Mouse (Mus musculus) embryonic facial prominence, embryonic 10.5 days (tissue): ENCODE data around the gene Olfr1447. TPM values are rescaled to one million over a fixed set of nuclear protein-coding genes. Genes with fewer than 3 reads are reported as not detected.

ENCODE experiments used
- DNase-seq: peaks from one replicate; pipeline ENCODE4 v3.0.0-alpha.2; 2017; ENCODE audit warnings: low spot score
- H3K27ac ChIP-seq: fragments of 300-500 bp; sonication (generic); replicated peaks from 2 replicates; pipeline ENCODE4 v1.5.1; 2016; ENCODE audit warnings: mild to moderate bottlenecking
- H3K27me3 ChIP-seq: fragments of 300-500 bp; sonication (generic); replicated peaks from 2 replicates; pipeline ENCODE4 v1.6.1; 2016; ENCODE audit warnings: low read depth, mild to moderate bottlenecking; ENCODE audit not compliant: poor library complexity, severe bottlenecking
- H3K36me3 ChIP-seq: fragments of 300-500 bp; sonication (generic); replicated peaks from 2 replicates; pipeline ENCODE4 v1.6.1; 2016; ENCODE audit warnings: mild to moderate bottlenecking, moderate library complexity
- H3K4me1 ChIP-seq: fragments of 300-500 bp; sonication (generic); 2 replicates; pipeline ENCODE4 v1.6.1; 2016
- H3K4me3 ChIP-seq: fragments of 300-500 bp; sonication (generic); 2 replicates; pipeline ENCODE4 v1.5.1; 2016; ENCODE audit warnings: mild to moderate bottlenecking, moderate library complexity
- H3K9me3 ChIP-seq: fragments of 300-500 bp; sonication (generic); 2 replicates; pipeline ENCODE4 v1.6.1; 2016; ENCODE audit warnings: mild to moderate bottlenecking
- WGBS: fragments of 180-500 bp; shearing (Covaris S2); methylation state at CpG from one replicate; pipeline ENCODE4 v1.1.7; 2016; 5-methylcytosine and 5-hydroxymethylcytosine counted together
- polyA plus RNA-seq: library from polyadenylated mRNA; unstranded; fragments of >200 nt; fragmentation: Nextera tagmentation; extraction: Ambion mirVana; gene quantifications from 2 replicates; pipeline ENCODE4 v1.2.1, GENCODE M21; 2016

Gene Olfr1447
- not detected in 2 replicates for polyA plus RNA-seq

GRCm38 (mm10) chr19:12903643-12904042 lies at the start of gene Olfr1447:
Gene Olfr1447 (minus strand): TSS chr19:12903743.
- Histone ChIP-seq H3K4me3 (no peak within 1 kb of the TSS), H3K27me3 (no peaks in the 10 kb centered on the region), H3K9me3 (peaks cover 13% of the 10 kb centered on the region; the same call in 1 of the 2 replicates), H3K36me3 (no peaks in the 10 kb centered on the region), H3K27ac (no peak within 1 kb of the TSS), H3K4me1 (no peaks in the 10 kb centered on the region)
- WGBS = 93% methylated on average over 1 of the region's 1 CpGs
- no peak for DNase-seq

- Histone ChIP-seq H3K27ac (no peak within 1 kb of the TSS), H3K36me3 (no peaks in the 10 kb centered on the region), H3K27me3 (no peaks in the 10 kb centered on the region), H3K9me3 (peaks cover 15% of the 10 kb centered on the region), H3K4me3 (no peak within 1 kb of the TSS), H3K4me1 (no peaks in the 10 kb centered on the region)
- 88% methylated on average over 1 of the region's 1 CpGs for WGBS
- no peak for DNase-seq
Measured at GRCm38 (mm10) chr19:12949958-12950357, 46.4 kb upstream of the Olfr1447 start, which contains the start of gene Olfr1450. Gene Olfr1450 (plus strand): TSS chr19:12950258.

GRCm38 (mm10) chr19:12930540-12930939 lies 27.0 kb upstream of the Olfr1447 start, which contains the start of gene Olfr1449:
Gene Olfr1449 (plus strand): TSS chr19:12930840.
- H3K27me3 ChIP-seq = no peaks in the 10 kb centered on the region
- H3K4me3 ChIP-seq = no peak within 1 kb of the TSS
- H3K27ac ChIP-seq = no peak within 1 kb of the TSS
- no peaks in the 10 kb centered on the region for H3K36me3 ChIP-seq
- no peaks in the 10 kb centered on the region for H3K4me1 ChIP-seq
- peaks cover 14% of the 10 kb centered on the region; the same call in 1 of the 2 replicates for H3K9me3 ChIP-seq
- no peak for DNase-seq

- H3K9me3 ChIP-seq = peaks cover 4% of the 10 kb centered on the region; the same call in 1 of the 2 replicates
- 84% methylated on average over 1 of the region's 1 CpGs for WGBS
- no peak within 1 kb of the TSS for H3K27ac ChIP-seq
- H3K36me3 ChIP-seq = no peaks in the 10 kb centered on the region
- H3K4me3 ChIP-seq = no peak within 1 kb of the TSS
- H3K27me3 ChIP-seq = no peaks in the 10 kb centered on the region
- H3K4me1 ChIP-seq = no peaks in the 10 kb centered on the region
- no peak for DNase-seq
Measured at GRCm38 (mm10) chr19:12924319-12924718, 20.8 kb upstream of the Olfr1447 start, which contains the start of gene Olfr1448. Gene Olfr1448 (minus strand): TSS chr19:12924419.

GRCm38 (mm10) chr19:12893424-12893823 lies 10.1 kb downstream of the Olfr1447 start, which contains the start of gene Olfr1446:
Gene Olfr1446 (minus strand): TSS chr19:12893524.
- H3K27me3 ChIP-seq = no peaks in the 10 kb centered on the region
- no peaks in the 10 kb centered on the region for H3K36me3 ChIP-seq
- H3K4me1 ChIP-seq = no peaks in the 10 kb centered on the region
- WGBS = 83% methylated on average over 1 of the region's 1 CpGs
- no peak within 1 kb of the TSS for H3K27ac ChIP-seq
- H3K9me3 ChIP-seq = peaks cover 9% of the 10 kb centered on the region; the same call in 1 of the 2 replicates
- no peak within 1 kb of the TSS for H3K4me3 ChIP-seq
- DNase-seq = no peak

- peaks cover 10% of the 10 kb centered on the region; the same call in 1 of the 2 replicates for H3K9me3 ChIP-seq
- H3K27me3 ChIP-seq = no peaks in the 10 kb centered on the region
- no peak for DNase-seq
- H3K36me3 ChIP-seq = no peaks in the 10 kb centered on the region
- no peak within 1 kb of the TSS for H3K4me3 ChIP-seq
- 88% methylated on average over 2 of the region's 2 CpGs for WGBS
- H3K4me1 ChIP-seq = no peaks in the 10 kb centered on the region
- no peak within 1 kb of the TSS for H3K27ac ChIP-seq
Measured at GRCm38 (mm10) chr19:12883555-12883954, 20.0 kb downstream of the Olfr1447 start, which contains the start of gene Olfr1445. Gene Olfr1445 (plus strand): TSS chr19:12883855.

- H3K36me3 ChIP-seq = no peaks in the 10 kb centered on the region
- 69% methylated on average over 1 of the region's 1 CpGs for WGBS
- DNase-seq = no peak
- no peaks in the 10 kb centered on the region for H3K4me1 ChIP-seq
- H3K27ac ChIP-seq = no peak within 1 kb of the TSS
- H3K4me3 ChIP-seq = no peak within 1 kb of the TSS
- no peaks in the 10 kb centered on the region for H3K27me3 ChIP-seq
- H3K9me3 ChIP-seq = peaks cover 2% of the 10 kb centered on the region; the same call in 1 of the 2 replicates
Measured at GRCm38 (mm10) chr19:12856983-12857382, 46.6 kb downstream of the Olfr1447 start, which contains the start of gene Olfr1444. Gene Olfr1444 (plus strand): TSS chr19:12857283.

Other genes starting within 250 kb of the Olfr1447 start
- gene Olfr1442, start 233.3 kb downstream of the Olfr1447 start, polyA plus RNA-seq = not detected in 2 replicates
- not detected in 2 replicates for gene Olfr1443, start 225.6 kb downstream of the Olfr1447 start, polyA plus RNA-seq
- gene Keg1, start 208.0 kb downstream of the Olfr1447 start, polyA plus RNA-seq = not detected in 2 replicates
- 1.7 and 1.8 TPM in 2 replicates for gene Cntf, start 138.1 kb downstream of the Olfr1447 start, polyA plus RNA-seq
- gene Zfp91, start 107.6 kb downstream of the Olfr1447 start, polyA plus RNA-seq = 13.1 and 14.2 TPM in 2 replicates
- gene Lpxn, start 107.5 kb downstream of the Olfr1447 start, polyA plus RNA-seq = 0.71 and 0.72 TPM in 2 replicates
- not detected in 2 replicates for gene Gm5244, start 57.1 kb downstream of the Olfr1447 start, polyA plus RNA-seq
- gene Olfr1444, start 46.5 kb downstream of the Olfr1447 start, polyA plus RNA-seq = not detected in 2 replicates
- not detected in 2 replicates for gene Olfr1445, start 19.9 kb downstream of the Olfr1447 start, polyA plus RNA-seq
- gene Olfr1446, start 10.2 kb downstream of the Olfr1447 start, polyA plus RNA-seq = not detected in 2 replicates
- gene Olfr1448, start 20.7 kb upstream of the Olfr1447 start, polyA plus RNA-seq = not detected in 2 replicates
- gene Olfr1449, start 27.1 kb upstream of the Olfr1447 start, polyA plus RNA-seq = not detected in 2 replicates
- gene Olfr1450, start 46.5 kb upstream of the Olfr1447 start, polyA plus RNA-seq = not detected in 2 replicates
- gene Olfr1451, start 91.3 kb upstream of the Olfr1447 start, polyA plus RNA-seq = not detected in 2 replicates
- gene Olfr1453, start 124.6 kb upstream of the Olfr1447 start, polyA plus RNA-seq = not detected in 2 replicates
- not detected in 2 replicates for gene Olfr1454, start 156.9 kb upstream of the Olfr1447 start, polyA plus RNA-seq
- gene Olfr1457, start 194.1 kb upstream of the Olfr1447 start, polyA plus RNA-seq = not detected in 2 replicates
- gene Olfr1458, start 203.0 kb upstream of the Olfr1447 start, polyA plus RNA-seq = not detected in 2 replicates
- not detected in 2 replicates for gene Olfr1459, start 245.8 kb upstream of the Olfr1447 start, polyA plus RNA-seq